Mouse (Mus musculus): ENCODE data around the gene Atp5k. TPM values are rescaled to one million over a fixed set of nuclear protein-coding genes. Genes with fewer than 3 reads are reported as not detected.

Gene Atp5k
- 173 TPM for polyA plus RNA-seq (2017; shearing (Covaris generic))

GRCm38 (mm10) chr5:108433804-108434587 is at the start of gene Atp5k:
TSS of gene Atp5k (minus strand) at chr5:108434448.

GRCm38 (mm10) chr5:108461082-108462065 is 27.1 kb upstream of the Atp5k start, which contains the start of gene Pcgf3:
TSS of gene Pcgf3 (plus strand) at chr5:108461232.

GRCm38 (mm10) chr5:108448785-108449668 is 14.8 kb upstream of the Atp5k start, which contains the start of gene Mfsd7a:
TSS of gene Mfsd7a (minus strand) at chr5:108448891.

GRCm38 (mm10) chr5:108388201-108388600 is 46.0 kb downstream of the Atp5k start, which contains the start of gene Pde6b:
TSS of gene Pde6b (plus strand) at chr5:108388391.

Other genes starting within 250 kb of the Atp5k start
- gene Dr1, start 165.6 kb downstream of the Atp5k start, polyA plus RNA-seq (2017; shearing (Covaris generic)): 75.2 TPM
- gene Pigg, start 121.8 kb downstream of the Atp5k start, polyA plus RNA-seq (2017; shearing (Covaris generic)): 4.1 TPM
- not detected for gene Gm42517, start 66.5 kb downstream of the Atp5k start, polyA plus RNA-seq (2017; shearing (Covaris generic))
- gene Pde6b, start 46.1 kb downstream of the Atp5k start, polyA plus RNA-seq (2017; shearing (Covaris generic)): 1.4 TPM
- gene Mfsd7a, start 14.4 kb upstream of the Atp5k start, polyA plus RNA-seq (2017; shearing (Covaris generic)): not detected
- gene Pcgf3, start 26.8 kb upstream of the Atp5k start, polyA plus RNA-seq (2017; shearing (Covaris generic)): 13.6 TPM
- gene Cplx1, start 115.6 kb upstream of the Atp5k start, polyA plus RNA-seq (2017; shearing (Covaris generic)): not detected
- gene Gak, start 195.3 kb upstream of the Atp5k start, polyA plus RNA-seq (2017; shearing (Covaris generic)): 162 TPM
- 42.9 TPM for gene Tmem175, start 195.3 kb upstream of the Atp5k start, polyA plus RNA-seq (2017; shearing (Covaris generic))
- 47.9 TPM for gene Idua, start 225.9 kb upstream of the Atp5k start, polyA plus RNA-seq (2017; shearing (Covaris generic))
- gene Dgkq, start 235.2 kb upstream of the Atp5k start, polyA plus RNA-seq (2017; shearing (Covaris generic)): 20.9 TPM
- 0.13 TPM for gene Slc26a1, start 241.1 kb upstream of the Atp5k start, polyA plus RNA-seq (2017; shearing (Covaris generic))